Mouse (Mus musculus): ENCODE measurements at regions not wholly inside any gene's neighbourhood (a gene's known extent, or its start where the extent isn't known, plus 50 kb on each side); places are given as distances from the start of the nearest gene placed in this dataset.

GRCm38 (mm10) chr12:79895324-79895723, 217.5 kb downstream of the Zfp36l1 start:
- no peak for TF ChIP-seq CTCF (IDR thresholded peaks at IDR 0.05; ENCODE audit: control insufficient read depth, insufficient read depth, low read length)
- TF ChIP-seq POLR2A (IDR thresholded peaks at IDR 0.05; ENCODE audit: borderline replicate concordance, control insufficient read depth, low read depth, low read length), result no peak

Measured in bone marrow, adult 2 months (tissue).